Mouse (Mus musculus) liver, postnatal 0 days (tissue): ENCODE measurements around the gene AL731706.2.

Source experiments
- CTCF ChIP-seq: sonication (generic); IDR thresholded peaks from 2 replicates; pipeline ENCODE4 v1.5.1; 2016; ENCODE audit warnings: antibody characterized with exemption, low read depth
- EP300 ChIP-seq: IDR thresholded peaks from 2 replicates; pipeline ENCODE4 v1.6.1; 2016; ENCODE audit warnings: antibody characterized with exemption, low read depth, mild to moderate bottlenecking

GRCm38 (mm10) chr2:136891951-136892371, 6.5 kb upstream of the AL731706.2 start:
- TF ChIP-seq CTCF (peak; percentile 40; the same call in 1 of the 2 replicates), EP300 (peak; percentile 84)
